Mouse (Mus musculus) intestine, embryonic 14.5 days (tissue): Measurements from ENCODE around the gene Hmgn2. TPM values are rescaled to one million over a fixed set of nuclear protein-coding genes. Genes with fewer than 3 reads are reported as not detected.

Experiments
- ATAC-seq: fragments of 200-750 bp; cut with Nextera tagmentation; replicated peaks from 2 replicates; pipeline ENCODE4 v1.8.0; 2017; ENCODE audit warnings: low read depth, moderate number of reproducible peaks, moderate TSS enrichment, moderate library complexity; ENCODE audit not compliant: low FRiP score, low TSS enrichment
- DNase-seq: peaks from one replicate; pipeline ENCODE4 v3.0.0-alpha.2; 2018; ENCODE audit warnings: low spot score
- H3K27ac ChIP-seq: fragments of 300-500 bp; sonication (generic); 2 replicates; pipeline ENCODE4 v1.5.1; 2014; ENCODE audit warnings: low read depth, mild to moderate bottlenecking, control low read depth
- H3K27me3 ChIP-seq: fragments of 300-500 bp; sonication (generic); replicated peaks from 2 replicates; pipeline ENCODE4 v1.6.1; 2014; ENCODE audit warnings: low read length, control low read depth; ENCODE audit not compliant: control insufficient read depth, insufficient read depth
- H3K36me3 ChIP-seq: fragments of 300-500 bp; sonication (generic); 2 replicates; pipeline ENCODE4 v1.6.1; 2014; ENCODE audit warnings: low read length, control low read depth; ENCODE audit not compliant: control insufficient read depth, insufficient read depth
- H3K4me1 ChIP-seq: fragments of 300-500 bp; sonication (generic); replicated peaks from 2 replicates; pipeline ENCODE4 v1.6.1; 2014; ENCODE audit warnings: low read length, control low read depth, mixed read lengths; ENCODE audit not compliant: control insufficient read depth, insufficient read depth
- H3K4me2 ChIP-seq: fragments of 300-500 bp; sonication (generic); 2 replicates; pipeline ENCODE4 v1.6.1; 2014; ENCODE audit warnings: low read length
- H3K4me3 ChIP-seq: fragments of 300-500 bp; sonication (generic); 2 replicates; pipeline ENCODE4 v1.5.1; 2014; ENCODE audit warnings: low read depth, low read length, control low read depth, mixed read lengths
- H3K9ac ChIP-seq: fragments of 300-500 bp; sonication (generic); 2 replicates; pipeline ENCODE4 v1.6.1; 2014; ENCODE audit warnings: mild to moderate bottlenecking, low read length
- H3K9me3 ChIP-seq: fragments of 300-500 bp; sonication (generic); 2 replicates; pipeline ENCODE4 v1.6.1; 2016; ENCODE audit warnings: low read length, control low read depth; ENCODE audit not compliant: control insufficient read depth
- WGBS: fragments of 180-500 bp; shearing (Covaris S2); extraction: QIAGEN DNeasy Blood & Tissue Kit; methylation state at CpG from one replicate; pipeline ENCODE4 v1.1.7; 2014; 5-methylcytosine and 5-hydroxymethylcytosine counted together
- polyA plus RNA-seq: library from polyadenylated mRNA; unstranded; fragments of >200 nt; fragmentation: Nextera tagmentation; extraction: Ambion mirVana; gene quantifications from 2 replicates; pipeline ENCODE4 v1.2.1, GENCODE M21; 2014

Hmgn2 gene
- polyA plus RNA-seq, 1 experiment from 2014 or later = 2,568 TPM

DNA sequence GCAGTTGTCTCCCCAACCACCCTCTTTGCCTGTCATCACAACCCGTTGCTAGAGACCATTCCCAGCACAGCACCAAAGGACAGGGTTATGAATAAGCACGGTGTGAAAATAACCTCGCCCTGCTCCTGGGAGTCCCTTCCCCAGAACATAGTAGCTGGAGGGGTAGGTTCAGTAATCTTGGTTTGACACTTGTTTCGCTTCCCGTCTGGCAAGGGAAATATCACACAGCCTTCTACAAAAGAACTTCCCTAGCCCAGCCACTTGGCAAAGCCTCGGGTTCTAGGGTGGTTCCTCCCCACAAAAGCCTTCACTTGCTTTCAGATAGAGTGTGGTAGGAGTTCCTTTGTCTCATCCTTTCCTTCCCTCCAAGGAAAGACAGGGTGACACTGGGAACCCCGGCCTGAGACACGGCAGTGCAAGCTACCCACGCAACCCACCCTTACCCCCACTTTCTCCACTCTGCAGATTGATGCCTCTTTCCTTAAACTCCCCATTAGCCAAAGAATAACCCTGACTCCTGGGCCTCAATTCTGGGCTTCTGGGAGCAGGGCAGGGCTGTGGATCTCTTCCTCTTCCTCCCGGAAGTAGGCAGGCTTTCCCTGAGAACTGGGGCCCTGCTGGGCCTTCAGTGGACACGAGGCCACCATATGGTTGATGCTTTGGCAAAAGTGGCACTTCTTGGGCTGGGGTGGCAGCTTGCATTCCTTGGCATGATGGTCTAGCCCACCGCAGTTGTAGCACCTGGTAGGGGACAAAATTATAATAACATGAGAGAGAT lies 37.3 kb upstream of the Hmgn2 start:
- 84% methylated on average over 12 of the region's 12 CpGs for WGBS
- no peaks in the 10 kb centered on the region for H3K9me3 ChIP-seq
- H3K4me1 ChIP-seq = no peaks in the 10 kb centered on the region
- H3K36me3 ChIP-seq = no peaks in the 10 kb centered on the region
- H3K4me2 ChIP-seq = no peak overlapping the region
- no peaks in the 10 kb centered on the region for H3K27me3 ChIP-seq
- no peak for DNase-seq
- no peak overlapping the region for H3K4me3 ChIP-seq
- H3K27ac ChIP-seq = no peak overlapping the region
- ATAC-seq = no peak
- H3K9ac ChIP-seq = no peak overlapping the region

- Histone ChIP-seq H3K9ac (no peak overlapping the region), H3K4me3 (no peak overlapping the region), H3K4me1 (peaks cover 8% of the 10 kb centered on the region), H3K9me3 (no peaks in the 10 kb centered on the region), H3K27me3 (no peaks in the 10 kb centered on the region), H3K4me2 (no peak overlapping the region), H3K36me3 (no peaks in the 10 kb centered on the region), H3K27ac (no peak overlapping the region)
- no peak for ATAC-seq
- 73% methylated on average over 5 of the region's 5 CpGs for whole genome bisulfite sequencing
- no peak for DNase-seq
Measured at GRCm38 (mm10) chr4:134002903-134003302, 34.5 kb upstream of the Hmgn2 start.

- DNase-seq (no peak), ATAC-seq (no peak)
- H3K36me3 ChIP-seq = no peaks in the 10 kb centered on the region
- 59% methylated on average over 4 of the region's 4 CpGs for WGBS
- no peaks in the 10 kb centered on the region for H3K27me3 ChIP-seq
- no peak overlapping the region for H3K4me2 ChIP-seq
- peaks cover 8% of the 10 kb centered on the region for H3K4me1 ChIP-seq
- H3K9ac ChIP-seq = no peak overlapping the region
- H3K27ac ChIP-seq = no peak overlapping the region
- H3K4me3 ChIP-seq = no peak overlapping the region
- no peaks in the 10 kb centered on the region for H3K9me3 ChIP-seq
Measured at GRCm38 (mm10) chr4:134002246-134002645, 33.8 kb upstream of the Hmgn2 start.

DNA sequence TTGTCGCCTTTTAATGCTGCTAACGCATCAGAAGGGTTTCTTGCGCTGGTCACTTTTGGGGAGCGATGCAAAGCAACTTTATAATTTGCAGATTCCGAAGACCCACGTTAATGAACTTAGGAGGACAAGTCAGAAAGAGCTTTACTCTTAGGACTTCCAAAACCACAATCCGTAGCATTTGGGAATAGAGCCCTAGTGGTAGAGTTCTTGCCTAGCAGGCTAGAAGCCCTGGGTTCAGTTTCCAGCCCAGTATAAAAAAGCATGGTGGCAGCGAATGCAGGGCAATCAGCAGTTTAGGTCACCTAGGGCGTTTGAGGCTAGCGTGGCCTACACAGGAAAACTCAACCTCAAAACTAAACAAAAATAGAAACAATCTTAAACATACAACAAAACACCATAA lies 33.3 kb upstream of the Hmgn2 start:
- ATAC-seq (no peak), DNase-seq (no peak)
- Histone ChIP-seq H3K27ac (no peak overlapping the region), H3K4me1 (peaks cover 8% of the 10 kb centered on the region), H3K9me3 (no peaks in the 10 kb centered on the region), H3K9ac (no peak overlapping the region), H3K4me2 (no peak overlapping the region), H3K27me3 (no peaks in the 10 kb centered on the region), H3K4me3 (no peak overlapping the region), H3K36me3 (peaks cover 3% of the 10 kb centered on the region)
- 44% methylated on average over 10 of the region's 10 CpGs for WGBS

DNA sequence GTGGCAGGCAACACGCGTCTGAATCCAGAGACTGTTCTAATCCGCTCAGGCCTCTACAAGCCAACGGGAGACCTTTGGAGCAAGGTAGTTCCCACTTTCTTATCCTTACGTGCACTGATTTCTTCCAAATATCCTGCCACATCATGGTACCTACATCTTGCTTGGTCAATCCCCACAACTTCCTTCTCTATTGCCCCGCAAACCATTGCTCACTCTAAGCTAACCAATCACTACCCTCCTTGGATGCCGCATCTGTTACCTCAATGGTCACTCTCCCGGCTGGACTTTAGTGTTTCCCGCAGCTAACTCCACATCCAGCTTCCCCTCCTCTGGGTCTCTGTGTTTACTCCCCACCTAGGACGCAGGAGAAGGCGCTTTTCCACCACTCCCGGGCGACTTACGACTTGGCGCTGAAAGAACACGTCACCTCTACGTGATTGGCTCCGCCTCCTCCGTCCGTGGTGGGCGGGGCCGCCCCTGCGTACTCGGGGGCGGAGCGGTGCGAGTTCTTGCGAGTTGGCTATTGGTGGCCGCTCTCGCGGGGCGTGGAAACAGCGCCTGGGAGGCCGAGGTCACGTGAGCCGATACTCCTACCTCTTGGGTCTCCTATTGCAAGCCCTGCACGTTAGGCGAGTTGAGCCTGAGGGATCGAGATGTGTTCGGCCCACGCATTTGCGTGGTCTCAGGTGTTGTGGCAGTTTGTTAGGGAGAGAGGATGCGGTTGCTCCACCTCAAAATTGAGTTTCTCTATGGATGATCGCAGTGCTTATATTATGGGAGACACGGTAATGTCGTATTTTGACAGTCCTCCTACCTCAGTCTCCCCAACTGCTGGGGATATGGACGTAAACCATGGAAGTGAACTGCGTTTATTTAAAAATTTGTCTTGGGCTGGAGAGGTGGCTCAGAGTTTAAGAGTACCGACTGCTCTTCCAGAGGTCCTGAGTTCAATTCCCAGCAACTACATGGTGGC lies 32.3 kb upstream of the Hmgn2 start, which contains the start of gene Dhdds:
TSS of gene Dhdds (minus strand) at position 453 of the 973 bp plus-strand sequence.
- peak; percentile 98 for ATAC-seq
- no peaks in the 10 kb centered on the region for H3K27me3 ChIP-seq
- 1% methylated on average over 49 of the region's 49 CpGs for WGBS
- peaks cover 12% of the 10 kb centered on the region for H3K36me3 ChIP-seq
- peak within 1 kb of the TSS; percentile 97 for H3K4me3 ChIP-seq
- H3K4me1 ChIP-seq = peaks cover 8% of the 10 kb centered on the region
- peak; percentile 99 for DNase-seq
- H3K9ac ChIP-seq = peak within 1 kb of the TSS; percentile 77
- no peaks in the 10 kb centered on the region for H3K9me3 ChIP-seq
- H3K27ac ChIP-seq = 0 out of 2 replicates have a peak within 1 kb of the TSS, but pooled peaks have one; percentile 38
- peak within 1 kb of the TSS; percentile 71 for H3K4me2 ChIP-seq

- Histone ChIP-seq H3K4me3 (no peak overlapping the region), H3K36me3 (peaks cover 68% of the 10 kb centered on the region), H3K27ac (no peak overlapping the region), H3K27me3 (no peaks in the 10 kb centered on the region), H3K4me2 (no peak overlapping the region), H3K9me3 (no peaks in the 10 kb centered on the region), H3K4me1 (peaks cover 2% of the 10 kb centered on the region), H3K9ac (no peak overlapping the region)
- DNase-seq = no peak
- ATAC-seq = no peak
- WGBS = 86% methylated on average over 8 of the region's 8 CpGs
Measured at GRCm38 (mm10) chr4:133994697-133995096, 26.2 kb upstream of the Hmgn2 start.

GRCm38 (mm10) chr4:133991087-133991660 lies 22.7 kb upstream of the Hmgn2 start:
- H3K36me3 ChIP-seq = peaks cover 86% of the 10 kb centered on the region
- H3K9ac ChIP-seq = no peak overlapping the region
- H3K4me3 ChIP-seq = no peak overlapping the region
- ATAC-seq (no peak), DNase-seq (no peak)
- no peaks in the 10 kb centered on the region for H3K9me3 ChIP-seq
- no peak overlapping the region for H3K27ac ChIP-seq
- 80% methylated on average over 13 of the region's 13 CpGs for WGBS
- no peaks in the 10 kb centered on the region for H3K4me1 ChIP-seq
- H3K27me3 ChIP-seq = no peaks in the 10 kb centered on the region
- H3K4me2 ChIP-seq = no peak overlapping the region

GRCm38 (mm10) chr4:133990035-133990434 lies 21.6 kb upstream of the Hmgn2 start:
- H3K4me2 ChIP-seq = no peak overlapping the region
- H3K9me3 ChIP-seq = no peaks in the 10 kb centered on the region
- ATAC-seq = no peak
- no peaks in the 10 kb centered on the region for H3K4me1 ChIP-seq
- H3K36me3 ChIP-seq = peaks cover 83% of the 10 kb centered on the region
- no peak overlapping the region for H3K27ac ChIP-seq
- DNase-seq = no peak
- H3K9ac ChIP-seq = no peak overlapping the region
- 57% methylated on average over 4 of the region's 4 CpGs for WGBS
- no peaks in the 10 kb centered on the region for H3K27me3 ChIP-seq
- H3K4me3 ChIP-seq = no peak overlapping the region
